Mouse (Mus musculus): ENCODE measurements around the gene Wscd1.

Gene Wscd1

DNA sequence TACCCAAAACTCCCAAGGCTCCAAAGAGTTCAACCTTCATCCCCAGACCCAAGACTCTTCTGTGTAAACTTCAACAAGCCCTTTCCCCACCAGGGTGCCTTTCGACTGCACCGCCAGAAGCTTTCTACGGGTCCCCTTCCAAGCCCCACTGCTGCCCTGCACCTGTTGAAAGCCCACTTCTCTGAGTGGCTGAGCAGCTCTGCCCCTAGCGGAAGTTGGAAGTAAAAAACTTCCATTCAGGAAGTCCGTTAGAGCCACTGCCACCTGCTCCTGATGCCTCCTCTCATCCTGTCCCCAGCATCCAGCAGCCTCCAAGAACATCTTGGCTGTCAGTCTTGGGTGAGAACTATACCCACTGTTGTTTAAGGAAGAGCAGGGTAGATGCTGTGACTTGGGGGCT, at the start of gene Wscd1:
Gene Wscd1, plus strand, starts transcription at position 250 of the 400 bp plus-strand sequence.
- DNase-seq (ENCODE audit: low read depth, low spot score), result no peak

DNA sequence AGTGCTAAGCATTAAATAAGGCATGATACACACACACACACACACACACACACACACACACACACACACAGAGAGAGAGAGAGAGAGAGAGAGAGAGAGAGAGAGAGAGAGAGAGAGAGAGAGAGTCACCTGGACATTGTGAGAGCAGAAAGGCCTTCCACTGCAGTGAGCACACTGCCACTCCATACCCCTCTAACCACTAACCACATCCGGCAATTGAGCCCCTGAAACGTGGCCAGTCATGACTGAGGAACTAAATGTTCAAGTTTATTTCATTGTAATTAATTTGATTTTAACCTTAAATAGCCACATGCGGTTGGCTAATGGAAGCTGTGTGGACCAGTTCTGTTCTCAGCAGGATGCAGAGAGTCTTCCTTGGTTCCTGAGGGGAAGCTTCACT, 21.7 kb upstream of the Wscd1 start:
- no peak for DNase-seq (ENCODE audit: low read depth, low spot score)

- no peak for DNase-seq (ENCODE audit: low read depth, low spot score)
Measured at GRCm38 (mm10) chr11:71729287-71729686, 20.4 kb upstream of the Wscd1 start.

DNA sequence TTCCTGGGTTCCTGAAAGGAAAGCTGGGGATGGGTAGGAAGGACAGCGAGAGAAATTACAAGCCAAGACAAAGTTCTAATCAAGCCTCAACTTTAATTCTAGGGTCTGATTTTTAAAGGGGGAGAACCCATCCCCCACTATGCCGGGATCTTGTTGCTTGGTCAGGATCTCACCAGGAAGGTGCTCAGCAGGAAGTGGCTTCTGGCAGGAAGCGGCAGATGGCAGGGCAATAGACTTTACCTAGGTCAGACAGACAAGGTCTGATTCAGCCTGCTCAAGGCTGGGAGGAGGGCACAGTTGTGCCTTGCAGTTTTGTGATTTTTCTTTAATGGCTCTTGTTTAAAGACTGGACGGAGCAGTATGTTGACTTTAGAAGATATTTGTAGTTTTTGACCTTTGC, 15.9 kb upstream of the Wscd1 start:
- DNase-seq (ENCODE audit: low read depth, low spot score), result no peak

- DNase-seq (ENCODE audit: low read depth, low spot score), result no peak
Measured at GRCm38 (mm10) chr11:71737106-71737505, 12.6 kb upstream of the Wscd1 start.

- DNase-seq (ENCODE audit: low read depth, low spot score), result no peak
Measured at GRCm38 (mm10) chr11:71738501-71739045, 11.1 kb upstream of the Wscd1 start.

GRCm38 (mm10) chr11:71745875-71746274, 3.8 kb upstream of the Wscd1 start:
- no peak for DNase-seq (ENCODE audit: low read depth, low spot score)

GRCm38 (mm10) chr11:71747719-71748118, 2.0 kb upstream of the Wscd1 start:
- no peak for DNase-seq (ENCODE audit: low read depth, low spot score)

GRCm38 (mm10) chr11:71750534-71751173, 934 bp downstream of the Wscd1 start:
- DNase-seq (ENCODE audit: low read depth, low spot score), result no peak

DNA sequence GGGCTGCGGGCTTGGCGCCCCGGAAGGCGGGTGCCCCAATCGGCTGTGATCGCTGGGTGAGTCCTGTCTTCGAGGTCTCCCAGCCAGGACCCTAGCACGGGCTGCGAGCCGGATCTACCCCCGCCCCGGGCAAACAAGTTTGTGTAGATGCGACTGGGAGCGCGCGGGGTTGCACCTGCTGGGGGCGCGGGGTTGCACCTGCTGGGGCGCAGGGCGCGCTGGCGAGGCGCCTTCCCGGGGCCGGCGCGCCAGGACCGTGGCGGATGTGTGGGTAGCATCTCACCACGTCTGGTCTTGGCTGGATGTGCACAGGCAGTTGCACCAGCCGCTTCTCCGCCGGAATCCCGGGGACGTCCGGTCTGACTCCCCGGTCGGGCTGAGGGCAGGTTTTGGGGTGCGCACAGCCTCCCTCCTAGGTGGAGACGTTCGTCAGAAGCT, 1.5 kb downstream of the Wscd1 start:
- no peak for DNase-seq (ENCODE audit: low read depth, low spot score)

DNA sequence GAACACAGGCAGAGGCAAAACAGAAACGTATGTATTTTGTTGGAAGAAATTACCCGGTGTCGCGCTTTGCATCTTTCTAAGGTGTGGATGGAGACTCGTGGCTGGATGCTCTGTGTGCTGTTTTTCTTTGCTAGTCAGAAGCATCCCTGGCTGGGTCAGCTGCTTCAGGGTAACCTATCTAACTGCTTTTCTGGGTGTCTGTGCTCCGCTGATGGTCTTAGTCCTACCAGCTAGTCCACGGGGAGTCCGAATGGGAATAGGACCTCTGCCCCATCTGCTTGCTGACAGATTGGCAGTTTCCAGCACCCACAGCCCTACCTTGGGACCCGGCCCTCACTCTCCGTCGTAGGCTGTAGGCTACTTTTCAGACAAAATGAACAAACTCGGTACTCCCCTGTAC, 2.0 kb downstream of the Wscd1 start:
- no peak for DNase-seq (ENCODE audit: low read depth, low spot score)

- DNase-seq (ENCODE audit: low read depth, low spot score), result no peak
Measured at GRCm38 (mm10) chr11:71752626-71753025, 2.9 kb downstream of the Wscd1 start.

DNA sequence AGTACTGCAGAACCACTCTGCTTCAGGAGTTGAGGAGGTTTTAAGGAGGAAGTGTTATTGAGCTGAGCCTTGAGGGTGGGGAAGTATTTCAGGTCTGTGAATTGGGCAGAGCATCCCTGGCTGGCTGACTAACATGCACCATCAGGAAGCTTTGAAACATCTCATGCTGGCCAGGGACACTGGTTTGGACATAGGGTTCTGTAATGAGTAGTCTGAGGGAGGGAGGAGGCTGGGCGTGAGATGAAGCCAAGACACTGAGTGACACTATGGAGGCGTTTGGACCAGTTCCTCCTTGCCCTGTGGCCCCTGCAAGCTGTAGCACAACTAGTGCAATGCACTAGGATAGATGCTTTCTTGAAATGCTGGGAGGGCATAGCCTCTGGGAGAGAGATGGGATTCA, 5.4 kb downstream of the Wscd1 start:
- DNase-seq (ENCODE audit: low read depth, low spot score), result no peak

- no peak for DNase-seq (ENCODE audit: low read depth, low spot score)
Measured at GRCm38 (mm10) chr11:71756325-71756724, 6.6 kb downstream of the Wscd1 start.

DNA sequence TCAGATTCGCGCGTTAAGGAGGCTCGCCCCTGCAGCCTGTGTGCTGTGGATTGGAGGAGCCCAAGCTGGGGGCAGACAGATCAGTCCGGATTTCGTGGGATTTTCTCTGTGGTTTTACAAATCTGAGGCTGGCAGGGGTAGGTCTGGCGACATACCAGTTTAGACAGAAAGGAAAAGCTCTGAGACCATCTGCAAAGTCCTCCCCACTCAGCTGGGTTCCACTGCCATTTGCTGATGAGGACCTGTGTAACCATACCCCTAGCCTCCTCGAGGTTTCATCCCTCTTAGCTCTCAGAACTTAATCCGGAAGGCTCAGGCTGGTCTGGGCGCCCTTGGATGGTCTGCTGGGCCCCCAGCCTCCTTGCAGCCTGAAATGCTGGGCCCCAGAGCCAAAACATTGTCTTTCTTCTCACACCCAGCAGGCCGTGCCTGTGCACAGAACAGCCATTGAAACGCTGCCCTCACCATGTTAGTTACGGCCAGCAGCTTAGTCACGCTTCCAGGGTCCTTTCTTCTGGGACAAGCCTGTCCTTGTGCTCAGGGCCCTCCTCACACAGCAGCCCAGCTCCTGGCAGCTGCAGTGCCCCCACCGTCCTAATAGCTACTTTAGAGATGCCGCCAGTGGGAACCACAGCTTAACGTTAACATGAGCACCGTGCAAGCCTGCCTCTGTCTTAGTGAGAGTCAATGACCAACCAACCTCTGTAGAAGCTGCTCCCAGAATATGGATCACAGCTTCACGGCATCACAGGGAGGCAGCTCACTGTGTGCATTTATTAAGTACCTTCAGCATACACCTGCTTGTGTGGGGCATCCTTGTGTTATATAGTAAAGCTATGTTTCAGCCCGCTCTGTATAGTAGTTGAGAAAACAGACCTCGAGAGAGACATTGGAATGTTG, 8.7 kb downstream of the Wscd1 start:
- no peak for DNase-seq (ENCODE audit: low read depth, low spot score)

GRCm38 (mm10) chr11:71760991-71761390, 11.3 kb downstream of the Wscd1 start:
- no peak for DNase-seq (ENCODE audit: low read depth, low spot score)

DNA sequence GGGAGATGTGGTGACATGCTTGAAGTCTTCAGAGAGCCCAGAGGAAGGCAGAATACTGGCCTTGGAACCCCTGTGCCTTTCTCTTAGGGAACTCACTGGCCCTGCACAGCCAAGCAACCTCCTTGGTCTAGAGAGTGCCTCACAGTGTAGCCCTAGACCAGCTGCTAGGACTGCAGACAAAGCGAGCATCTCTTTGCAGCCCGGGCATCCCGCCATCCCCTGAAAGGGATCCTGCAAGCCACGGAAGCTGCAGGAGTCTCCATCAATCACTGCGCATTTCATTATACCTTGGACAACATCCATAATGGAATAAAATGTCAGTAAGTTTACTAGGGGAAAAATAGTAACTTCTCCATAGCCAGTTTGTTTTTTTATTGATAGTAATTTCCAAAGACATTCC, 13.4 kb downstream of the Wscd1 start:
- DNase-seq (ENCODE audit: low read depth, low spot score), result no peak

DNA sequence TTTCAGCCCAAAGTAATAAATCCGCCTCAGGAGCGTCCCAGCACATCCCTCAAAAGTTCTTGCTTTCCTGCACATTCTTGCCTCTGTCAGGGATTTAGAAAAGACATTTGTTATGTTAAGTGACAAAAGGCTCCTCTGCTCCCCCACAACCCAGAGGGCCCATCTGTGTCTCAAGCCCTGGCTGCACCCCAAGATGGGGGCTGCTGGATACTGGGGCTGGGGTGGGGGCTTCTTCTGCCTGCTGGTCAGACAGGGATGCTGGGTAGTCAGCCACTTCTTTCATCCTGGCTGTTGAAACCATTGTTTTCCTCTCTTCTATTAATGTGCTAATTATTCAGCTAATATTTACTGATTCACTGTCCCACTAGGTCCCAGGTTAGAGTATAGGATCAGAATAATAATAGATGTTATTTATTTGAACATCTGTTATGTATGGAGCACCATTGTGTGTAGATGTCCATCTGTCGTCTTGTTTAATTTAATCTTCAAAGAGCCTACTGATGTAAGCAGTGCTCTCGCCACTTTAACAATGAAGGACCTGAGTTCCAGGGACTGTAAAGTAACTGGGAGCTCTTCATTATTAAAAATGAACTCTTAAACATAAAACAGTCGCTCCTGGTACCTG, 14.0 kb downstream of the Wscd1 start:
- no peak for DNase-seq (ENCODE audit: low read depth, low spot score)

DNA sequence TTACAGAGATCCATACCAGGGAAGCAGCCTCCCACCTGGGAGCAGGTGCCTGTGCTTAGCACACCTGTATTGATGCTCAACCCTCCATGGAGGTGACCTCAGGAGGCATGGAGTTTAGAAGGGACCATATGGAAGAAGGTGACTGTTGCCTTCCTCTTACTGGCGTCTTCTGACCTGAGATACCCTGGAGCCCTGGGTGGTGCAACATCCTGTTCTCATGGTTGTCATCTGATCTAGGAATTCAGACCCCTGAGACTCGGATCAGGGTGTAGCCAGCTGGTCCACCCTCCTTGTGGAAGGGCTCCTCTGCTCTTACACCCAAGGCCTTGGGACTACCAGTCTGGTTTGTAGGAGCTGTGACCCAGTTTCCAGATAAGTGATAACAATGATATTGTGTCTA, 15.0 kb downstream of the Wscd1 start:
- no peak for DNase-seq (ENCODE audit: low read depth, low spot score)

DNA sequence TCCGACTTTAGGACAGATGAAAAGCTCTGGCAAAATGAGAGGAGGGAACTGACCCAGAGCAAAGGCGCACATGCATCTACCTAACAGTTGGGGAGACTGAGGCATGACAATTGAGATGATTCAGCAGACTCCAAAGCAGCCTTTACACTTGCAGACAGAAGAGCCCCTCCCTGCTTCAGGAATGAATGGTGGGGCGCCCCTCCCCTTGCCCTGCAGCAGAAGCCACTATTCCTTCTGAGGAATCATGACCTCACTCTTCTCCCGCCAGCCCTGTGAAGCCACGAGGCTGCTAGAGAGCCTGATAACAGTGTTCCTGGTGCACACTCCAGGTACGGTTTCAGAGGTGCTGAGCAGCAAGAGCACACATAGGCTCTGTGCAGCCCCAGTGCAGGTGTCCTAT, 15.6 kb downstream of the Wscd1 start:
- no peak for DNase-seq (ENCODE audit: low read depth, low spot score)

DNA sequence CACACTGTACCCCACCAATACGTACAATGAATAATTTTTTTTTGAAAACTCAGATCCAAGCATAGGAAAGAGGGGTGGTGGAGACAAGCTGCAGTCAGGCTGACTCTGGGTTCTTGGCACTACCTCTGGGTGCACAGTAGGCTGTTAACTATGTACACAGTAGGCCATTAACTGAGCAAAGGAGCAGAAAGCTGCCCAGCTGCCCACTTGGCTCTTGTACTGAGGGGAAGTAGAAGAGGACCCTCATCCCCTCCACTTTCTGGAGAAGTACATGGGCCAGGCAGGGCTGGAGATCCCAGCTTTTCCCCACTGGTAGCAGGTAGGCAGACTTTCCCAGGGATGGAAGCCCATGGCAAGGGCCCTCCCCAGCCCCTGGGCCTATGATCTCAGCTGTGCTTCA, 16.7 kb downstream of the Wscd1 start:
- DNase-seq (ENCODE audit: low read depth, low spot score), result no peak

DNA sequence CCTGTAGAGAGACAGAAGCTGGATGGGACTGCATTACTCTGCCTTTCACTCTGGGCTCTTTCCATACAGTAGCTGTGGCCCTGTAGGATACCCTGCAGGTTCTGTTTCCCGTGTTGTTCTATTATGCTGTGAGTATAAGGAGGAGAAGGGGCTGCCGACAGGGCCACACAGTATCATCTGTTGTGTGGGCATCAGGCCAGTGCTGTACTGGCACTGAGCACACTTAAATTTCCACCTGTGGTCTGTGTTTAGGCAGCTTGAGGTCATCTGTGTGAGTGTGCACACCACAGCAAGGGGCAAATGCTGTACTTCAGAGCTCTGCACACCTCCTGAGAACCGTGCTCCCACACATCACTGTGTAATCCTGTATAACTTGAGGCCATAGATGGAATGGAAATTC, 18.0 kb downstream of the Wscd1 start:
- no peak for DNase-seq (ENCODE audit: low read depth, low spot score)

Data from c-Kit-negative CD71-positive TER-119-positive erythroid progenitor cells, embryonic 14.5 days (primary cell).